Mouse (Mus musculus): ENCODE measurements around the gene Rpl6. TPM values are rescaled to one million over a fixed set of nuclear protein-coding genes. Genes with fewer than 3 reads are reported as not detected.

Gene Rpl6
- 100 to 1,000 TPM in 22 of 26 experiments, 10 to 100 TPM in 4; 88.4 to 255 (median 152) TPM for total RNA-seq (2018; cell fraction: chromatin; rRNA removed)
- 100 to 1,000 TPM; 365 to 907 (median 487) TPM for total RNA-seq (2018; cell fraction: cytosol; rRNA removed)
- 100 to 1,000 TPM in 24 of 26 experiments, 10 to 100 TPM in 2; 96.1 to 285 (median 151) TPM for total RNA-seq (2018; cell fraction: nucleus; rRNA removed)
- 531 to 859 TPM (median 846 TPM) in 3 replicates for polyA plus RNA-seq (2018)

- WGBS (ENCODE audit: missing documents) = under 1% methylated on average over 47 of the region's 52 CpGs
- Histone ChIP-seq H3K79me2 (ENCODE audit: inconsistent target) (peaks cover 37% of the 10 kb centered on the region), H3K36me3 (ENCODE audit: inconsistent target) (peaks cover 39% of the 10 kb centered on the region), H3K27ac (peak within 1 kb of the TSS; percentile 63), H3K4me3 (ENCODE audit: inconsistent target) (peak within 1 kb of the TSS; percentile 79)
These were observed at the start of gene Rpl6 for GRCm38 (mm10) chr5:121204132-121205089. Rpl6 (plus strand) TSS chr5:121204481.

GRCm38 (mm10) chr5:121156121-121156520 lies 48.2 kb upstream of the Rpl6 start:
- H3K79me2 ChIP-seq (ENCODE audit: inconsistent target) = no peaks in the 10 kb centered on the region
- H3K27ac ChIP-seq = no peak overlapping the region
- H3K4me3 ChIP-seq (ENCODE audit: inconsistent target) = no peak overlapping the region
- H3K36me3 ChIP-seq (ENCODE audit: inconsistent target) = peaks cover 49% of the 10 kb centered on the region; the same call in 1 of the 2 replicates
- 97% methylated on average over 4 of the region's 4 CpGs for WGBS (ENCODE audit: missing documents)

DNA sequence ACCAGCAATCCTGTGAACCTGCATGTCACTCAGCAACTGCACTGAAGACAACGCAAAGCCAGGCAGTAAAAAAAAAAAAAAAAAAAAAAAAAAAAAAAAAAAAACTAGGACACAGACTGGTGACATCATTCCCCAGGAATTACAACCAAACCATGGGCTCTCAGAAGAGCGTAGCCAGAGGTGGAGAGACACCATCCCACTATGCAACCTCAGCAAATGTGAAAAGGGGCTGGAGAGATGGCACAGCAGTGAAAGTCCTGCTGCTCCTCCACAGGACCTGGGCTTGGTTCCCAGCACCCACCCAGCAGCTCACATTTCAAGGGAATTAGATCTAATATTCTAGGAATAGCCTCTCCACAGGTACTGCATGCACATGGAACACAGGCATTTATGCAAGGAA lies 47.3 kb upstream of the Rpl6 start:
- WGBS (ENCODE audit: missing documents) = 96% methylated on average over 2 of the region's 2 CpGs
- H3K36me3 ChIP-seq (ENCODE audit: inconsistent target) = peaks cover 52% of the 10 kb centered on the region

GRCm38 (mm10) chr5:121157489-121157888 lies 46.8 kb upstream of the Rpl6 start:
- no peak overlapping the region for H3K27ac ChIP-seq
- 97% methylated on average over 5 of the region's 5 CpGs for WGBS (ENCODE audit: missing documents)
- H3K4me3 ChIP-seq (ENCODE audit: inconsistent target) = no peak overlapping the region
- H3K36me3 ChIP-seq (ENCODE audit: inconsistent target) = peaks cover 53% of the 10 kb centered on the region
- no peaks in the 10 kb centered on the region for H3K79me2 ChIP-seq (ENCODE audit: inconsistent target)

More for the DNA sequence above, 47.3 kb upstream of the Rpl6 start:
- H3K27ac ChIP-seq = no peak overlapping the region
- no peak overlapping the region for H3K4me3 ChIP-seq (ENCODE audit: inconsistent target)
- H3K79me2 ChIP-seq (ENCODE audit: inconsistent target) = no peaks in the 10 kb centered on the region

DNA sequence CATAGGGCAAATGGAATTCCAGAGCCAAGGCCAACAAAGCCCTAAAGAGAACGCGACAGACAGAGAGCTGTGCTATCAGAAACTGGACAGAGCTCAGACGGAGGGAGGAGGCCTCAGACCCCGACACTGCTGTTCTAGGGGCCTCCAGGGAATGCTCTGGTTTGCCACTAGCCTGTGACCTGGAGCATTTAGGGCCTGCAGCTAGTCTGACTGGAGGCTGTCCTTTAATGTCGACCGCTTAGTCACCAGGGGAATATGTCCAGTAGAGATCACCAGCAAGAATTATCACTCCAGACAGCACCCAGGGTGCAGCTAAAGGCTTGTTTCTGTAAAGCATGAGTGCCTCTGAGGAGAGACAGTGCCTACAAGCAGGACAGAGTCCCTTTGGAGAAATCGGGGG lies 45.3 kb upstream of the Rpl6 start:
- Histone ChIP-seq H3K4me3 (ENCODE audit: inconsistent target) (no peak overlapping the region), H3K36me3 (ENCODE audit: inconsistent target) (peaks cover 55% of the 10 kb centered on the region), H3K27ac (no peak overlapping the region), H3K79me2 (ENCODE audit: inconsistent target) (no peaks in the 10 kb centered on the region)
- 95% methylated on average over 7 of the region's 7 CpGs for WGBS (ENCODE audit: missing documents)

DNA sequence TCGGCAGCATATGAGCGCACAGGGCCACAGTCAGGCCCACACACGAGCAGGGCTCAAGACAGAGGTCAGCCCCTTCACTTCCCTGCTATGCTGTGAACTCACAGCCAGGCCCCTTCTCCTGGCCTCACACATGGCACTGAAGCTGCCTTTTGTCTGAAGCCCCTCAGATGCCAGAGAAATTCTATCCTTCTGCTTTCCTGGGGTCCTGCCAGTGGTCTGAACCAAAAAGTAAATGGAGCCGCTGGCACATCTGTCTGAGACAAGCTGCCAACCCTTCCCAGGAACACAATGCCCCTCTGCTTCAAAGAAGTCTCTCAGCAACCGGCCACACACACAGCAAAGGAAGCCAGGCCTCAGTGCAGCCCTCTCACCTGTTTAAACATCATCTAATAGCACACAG lies 42.0 kb upstream of the Rpl6 start:
- WGBS (ENCODE audit: missing documents) = 100% methylated on average over 5 of the region's 5 CpGs
- Histone ChIP-seq H3K27ac (no peak overlapping the region), H3K4me3 (ENCODE audit: inconsistent target) (no peak overlapping the region), H3K79me2 (ENCODE audit: inconsistent target) (no peaks in the 10 kb centered on the region), H3K36me3 (ENCODE audit: inconsistent target) (peaks cover 70% of the 10 kb centered on the region)

DNA sequence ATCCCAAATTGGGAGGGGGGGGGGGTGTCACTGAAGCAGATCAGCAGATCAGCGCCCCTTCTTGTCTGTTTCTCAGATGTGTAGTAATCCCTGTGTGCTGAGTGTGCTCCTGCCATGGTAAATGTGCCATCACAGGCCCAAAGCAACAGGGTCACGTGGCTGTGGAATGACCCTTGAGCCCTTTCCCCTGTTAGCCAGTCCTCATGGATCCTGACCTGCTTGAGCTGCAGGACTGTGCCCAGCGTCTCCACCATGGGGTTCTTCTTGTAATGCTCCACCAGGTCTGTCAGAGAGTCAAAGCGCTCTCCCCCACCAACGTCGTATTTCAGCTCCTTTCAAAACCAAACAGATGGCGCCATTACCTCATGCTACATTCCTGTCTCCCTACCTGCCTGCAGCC lies 41.4 kb upstream of the Rpl6 start:
- Histone ChIP-seq H3K36me3 (ENCODE audit: inconsistent target) (peaks cover 76% of the 10 kb centered on the region), H3K79me2 (ENCODE audit: inconsistent target) (no peaks in the 10 kb centered on the region), H3K4me3 (ENCODE audit: inconsistent target) (no peak overlapping the region), H3K27ac (no peak overlapping the region)
- 95% methylated on average over 7 of the region's 7 CpGs for WGBS (ENCODE audit: missing documents)

DNA sequence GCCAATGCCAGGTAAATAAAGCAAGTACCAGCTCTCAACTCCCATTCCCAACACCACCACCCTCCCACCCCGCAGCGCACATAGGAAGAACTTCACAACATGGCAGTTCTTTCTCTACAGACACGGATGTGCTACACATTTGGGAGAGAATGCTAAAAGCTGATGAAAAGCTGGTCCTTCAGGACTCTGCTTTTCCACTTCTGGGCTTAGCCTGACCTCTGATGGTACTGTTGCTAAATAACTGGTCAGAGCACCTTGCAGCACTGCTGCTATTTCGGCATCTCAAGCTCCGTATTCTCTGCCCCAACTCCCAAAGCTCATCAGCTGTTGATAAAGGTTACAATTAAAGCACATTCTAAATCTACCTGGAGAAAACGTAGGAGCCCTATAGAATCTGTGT lies 37.4 kb upstream of the Rpl6 start:
- Histone ChIP-seq H3K27ac (no peak overlapping the region), H3K36me3 (ENCODE audit: inconsistent target) (peaks cover 73% of the 10 kb centered on the region), H3K79me2 (ENCODE audit: inconsistent target) (peaks cover 1% of the 10 kb centered on the region; the same call in 1 of the 2 replicates), H3K4me3 (ENCODE audit: inconsistent target) (no peak overlapping the region)
- 94% methylated on average over 6 of the region's 6 CpGs for WGBS (ENCODE audit: missing documents)

GRCm38 (mm10) chr5:121169588-121169987 lies 34.7 kb upstream of the Rpl6 start:
- Histone ChIP-seq H3K79me2 (ENCODE audit: inconsistent target) (peaks cover 28% of the 10 kb centered on the region; the same call in 1 of the 2 replicates), H3K36me3 (ENCODE audit: inconsistent target) (peaks cover 46% of the 10 kb centered on the region)
- 100% methylated on average over 2 of the region's 2 CpGs for WGBS (ENCODE audit: missing documents)

GRCm38 (mm10) chr5:121172835-121173234 lies 31.4 kb upstream of the Rpl6 start:
- H3K4me3 ChIP-seq (ENCODE audit: inconsistent target) = no peak overlapping the region
- 84% methylated on average over 4 of the region's 4 CpGs for WGBS (ENCODE audit: missing documents)
- no peak overlapping the region for H3K27ac ChIP-seq
- peaks cover 20% of the 10 kb centered on the region; the same call in 1 of the 2 replicates for H3K36me3 ChIP-seq (ENCODE audit: inconsistent target)
- peaks cover 60% of the 10 kb centered on the region; the same call in 1 of the 2 replicates for H3K79me2 ChIP-seq (ENCODE audit: inconsistent target)

More at GRCm38 (mm10) chr5:121169588-121169987, 34.7 kb upstream of the Rpl6 start:
- Histone ChIP-seq H3K4me3 (ENCODE audit: inconsistent target) (no peak overlapping the region), H3K27ac (no peak overlapping the region)

DNA sequence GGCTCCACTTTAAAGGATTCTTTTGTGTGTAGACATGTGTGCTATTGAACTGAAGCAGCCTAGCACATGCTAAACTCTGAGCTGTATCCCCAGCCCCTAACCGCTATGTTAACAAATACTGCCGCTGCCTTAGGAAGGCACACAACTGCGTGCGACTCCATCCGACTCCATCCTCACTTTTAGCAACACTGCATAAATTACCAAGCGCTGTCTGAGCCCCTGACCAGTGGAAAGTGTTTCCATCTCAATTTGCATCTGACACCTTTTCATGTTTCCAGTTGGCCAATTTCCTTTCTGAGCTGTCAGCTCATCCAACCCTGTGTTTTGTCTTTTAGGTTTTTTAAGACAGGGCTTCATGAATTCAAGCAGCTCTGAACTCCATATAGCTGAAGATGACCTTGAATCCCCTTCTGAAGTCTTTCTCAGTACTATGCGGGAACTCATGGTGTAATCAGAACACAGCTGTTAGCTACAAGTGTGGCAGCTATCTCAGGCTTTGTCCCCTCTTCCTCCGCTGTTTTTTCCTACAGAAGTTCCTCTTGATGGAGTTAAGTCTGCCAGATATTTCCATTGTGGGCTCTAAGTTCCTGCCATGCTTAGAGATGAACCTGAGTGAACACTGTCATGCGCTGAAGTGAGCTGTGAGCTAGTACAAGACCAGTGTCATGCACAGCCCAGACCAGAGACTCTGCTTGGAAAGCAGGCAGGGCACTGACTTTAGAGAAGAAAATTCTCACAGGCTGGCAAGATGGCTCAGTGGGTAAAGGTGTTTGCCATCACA lies 25.0 kb upstream of the Rpl6 start:
- Histone ChIP-seq H3K27ac (no peak overlapping the region), H3K36me3 (ENCODE audit: inconsistent target) (no peaks in the 10 kb centered on the region)
- WGBS (ENCODE audit: missing documents) = 89% methylated on average over 9 of the region's 9 CpGs

GRCm38 (mm10) chr5:121183269-121183668 lies 21.0 kb upstream of the Rpl6 start:
- Histone ChIP-seq H3K27ac (no peak overlapping the region), H3K4me3 (ENCODE audit: inconsistent target) (no peak overlapping the region), H3K36me3 (ENCODE audit: inconsistent target) (no peaks in the 10 kb centered on the region), H3K79me2 (ENCODE audit: inconsistent target) (peaks cover 100% of the 10 kb centered on the region)
- WGBS (ENCODE audit: missing documents) = 91% methylated on average over 9 of the region's 9 CpGs

More for the DNA sequence above, 25.0 kb upstream of the Rpl6 start:
- Histone ChIP-seq H3K4me3 (ENCODE audit: inconsistent target) (no peak overlapping the region), H3K79me2 (ENCODE audit: inconsistent target) (peaks cover 99% of the 10 kb centered on the region)

GRCm38 (mm10) chr5:121184375-121184774 lies 19.9 kb upstream of the Rpl6 start:
- H3K79me2 ChIP-seq (ENCODE audit: inconsistent target) = peaks cover 100% of the 10 kb centered on the region
- H3K36me3 ChIP-seq (ENCODE audit: inconsistent target) = no peaks in the 10 kb centered on the region
- no peak overlapping the region for H3K27ac ChIP-seq
- no peak overlapping the region for H3K4me3 ChIP-seq (ENCODE audit: inconsistent target)
- WGBS (ENCODE audit: missing documents) = 73% methylated on average over 2 of the region's 2 CpGs

DNA sequence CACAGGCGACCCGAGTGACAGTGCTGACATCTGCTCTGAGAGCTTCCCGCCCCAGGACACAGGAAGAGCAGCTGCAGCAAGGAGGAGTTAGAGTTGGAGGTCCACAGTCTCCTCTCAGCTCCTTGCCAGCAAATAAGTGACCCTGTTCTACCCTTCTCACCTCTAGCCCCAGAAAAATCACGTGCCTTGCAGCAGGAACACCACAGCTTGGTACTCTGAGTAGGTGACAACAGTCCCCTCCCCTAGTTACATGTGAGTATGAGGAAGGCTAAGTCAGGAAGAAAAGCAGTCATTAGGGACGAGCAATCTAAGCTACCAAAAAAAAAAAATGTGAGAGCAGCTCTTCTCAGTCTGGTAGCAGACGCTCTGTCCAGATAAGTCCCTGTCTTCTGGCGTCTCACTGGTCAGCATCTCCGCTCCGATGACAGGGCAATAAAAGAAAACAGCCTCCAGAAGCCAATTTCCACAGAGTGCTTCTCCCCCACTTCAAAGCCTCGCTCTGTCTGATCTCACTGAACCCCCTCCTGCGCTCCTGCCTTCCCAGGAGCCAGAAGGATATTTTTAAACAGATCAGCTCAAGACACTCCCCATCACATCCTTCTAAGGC lies 19.2 kb upstream of the Rpl6 start:
- no peak overlapping the region for H3K4me3 ChIP-seq (ENCODE audit: inconsistent target)
- no peaks in the 10 kb centered on the region for H3K36me3 ChIP-seq (ENCODE audit: inconsistent target)
- 67% methylated on average over 11 of the region's 11 CpGs for WGBS (ENCODE audit: missing documents)
- H3K27ac ChIP-seq = no peak overlapping the region
- H3K79me2 ChIP-seq (ENCODE audit: inconsistent target) = peaks cover 100% of the 10 kb centered on the region
